Mouse (Mus musculus): ENCODE data around the gene Zfr2.
A peak's percentile ranks its signal among the peaks of the same experiment; 100 is the strongest.

DNA sequence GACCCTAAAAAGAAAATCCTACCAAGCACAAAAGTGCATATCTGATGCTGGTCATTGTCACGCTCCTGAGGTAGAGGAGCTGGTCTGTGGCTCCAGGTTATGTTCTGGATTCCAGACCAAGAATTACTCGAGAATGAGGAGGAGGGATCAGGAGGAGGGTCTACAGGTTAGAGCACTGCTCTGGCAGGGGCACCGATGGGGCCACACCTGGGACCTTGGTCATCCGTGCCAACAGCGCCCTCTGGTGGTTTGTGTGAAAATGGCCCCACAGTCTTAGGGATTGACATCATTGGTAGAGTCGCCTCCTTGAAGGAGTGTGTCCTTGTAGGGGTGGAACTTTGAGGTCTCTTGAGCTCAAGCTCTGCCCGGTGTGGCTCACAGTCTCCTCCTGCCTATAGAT lies 15.0 kb upstream of the Zfr2 start:
- TF ChIP-seq CTCF (IDR thresholded peaks at IDR 0.05; ENCODE audit: extremely low read depth, insufficient read depth, low read length) = peak; percentile 80
- no peak for TF ChIP-seq POLR2A (IDR thresholded peaks at IDR 0.05; ENCODE audit: extremely low read depth, insufficient read depth, low read length)
